Mouse (Mus musculus) hindbrain, embryonic 14.5 days (tissue): ENCODE measurements around the gene Clcnkb. TPM values are rescaled to one million over a fixed set of nuclear protein-coding genes. Genes with fewer than 3 reads are reported as not detected.

Experiments
- ATAC-seq: fragments of 200-750 bp; cut with Nextera tagmentation; 2 replicates; pipeline ENCODE4 v1.8.0; 2017; ENCODE audit warnings: moderate number of reproducible peaks, mild to moderate bottlenecking, moderate TSS enrichment, moderate library complexity; ENCODE audit not compliant: low FRiP score
- DNase-seq: peaks from one replicate; pipeline ENCODE4 v3.0.0-alpha.2; 2015; ENCODE audit warnings: low spot score
- H3K27ac ChIP-seq: fragments of 300-500 bp; sonication (generic); 2 replicates; pipeline ENCODE4 v1.5.1; 2014; ENCODE audit warnings: mild to moderate bottlenecking, moderate library complexity
- H3K27me3 ChIP-seq: fragments of 300-500 bp; sonication (generic); 2 replicates; pipeline ENCODE4 v1.6.1; 2014; ENCODE audit warnings: mild to moderate bottlenecking, low read length, mixed read lengths; ENCODE audit not compliant: control insufficient read depth, insufficient read depth
- H3K36me3 ChIP-seq: fragments of 300-500 bp; sonication (generic); replicated peaks from 2 replicates; pipeline ENCODE4 v1.6.1; 2014; ENCODE audit not compliant: control insufficient read depth, insufficient read depth
- H3K4me1 ChIP-seq: fragments of 300-500 bp; sonication (generic); replicated peaks from 2 replicates; pipeline ENCODE4 v1.6.1; 2014; ENCODE audit warnings: antibody characterized with exemption, low read length, mixed read lengths; ENCODE audit not compliant: control insufficient read depth, insufficient read depth
- H3K4me2 ChIP-seq: fragments of 300-500 bp; sonication (generic); replicated peaks from 2 replicates; pipeline ENCODE4 v1.6.1; 2014; ENCODE audit warnings: mild to moderate bottlenecking, moderate library complexity
- H3K4me3 ChIP-seq: fragments of 300-500 bp; sonication (generic); replicated peaks from 2 replicates; pipeline ENCODE4 v1.5.1; 2014; ENCODE audit warnings: mild to moderate bottlenecking, low read length
- H3K9ac ChIP-seq: fragments of 300-500 bp; sonication (generic); 2 replicates; pipeline ENCODE4 v1.6.1; 2014
- H3K9me3 ChIP-seq: fragments of 300-500 bp; sonication (generic); 2 replicates; pipeline ENCODE4 v1.6.1; 2016; ENCODE audit warnings: low read length; ENCODE audit not compliant: control insufficient read depth
- WGBS: fragments of 180-500 bp; shearing (Covaris S2); extraction: QIAGEN DNeasy Blood & Tissue Kit; methylation state at CpG from one replicate; pipeline ENCODE4 v1.1.7; 2014; 5-methylcytosine and 5-hydroxymethylcytosine counted together
- polyA plus RNA-seq: library from polyadenylated mRNA; unstranded; fragments of >200 nt; fragmentation: Nextera tagmentation; extraction: Ambion mirVana; gene quantifications from 2 replicates; pipeline ENCODE4 v1.2.1, GENCODE M21; 2014

The Clcnkb gene
- polyA plus RNA-seq, 1 experiment from 2014 or later: not detected

DNA sequence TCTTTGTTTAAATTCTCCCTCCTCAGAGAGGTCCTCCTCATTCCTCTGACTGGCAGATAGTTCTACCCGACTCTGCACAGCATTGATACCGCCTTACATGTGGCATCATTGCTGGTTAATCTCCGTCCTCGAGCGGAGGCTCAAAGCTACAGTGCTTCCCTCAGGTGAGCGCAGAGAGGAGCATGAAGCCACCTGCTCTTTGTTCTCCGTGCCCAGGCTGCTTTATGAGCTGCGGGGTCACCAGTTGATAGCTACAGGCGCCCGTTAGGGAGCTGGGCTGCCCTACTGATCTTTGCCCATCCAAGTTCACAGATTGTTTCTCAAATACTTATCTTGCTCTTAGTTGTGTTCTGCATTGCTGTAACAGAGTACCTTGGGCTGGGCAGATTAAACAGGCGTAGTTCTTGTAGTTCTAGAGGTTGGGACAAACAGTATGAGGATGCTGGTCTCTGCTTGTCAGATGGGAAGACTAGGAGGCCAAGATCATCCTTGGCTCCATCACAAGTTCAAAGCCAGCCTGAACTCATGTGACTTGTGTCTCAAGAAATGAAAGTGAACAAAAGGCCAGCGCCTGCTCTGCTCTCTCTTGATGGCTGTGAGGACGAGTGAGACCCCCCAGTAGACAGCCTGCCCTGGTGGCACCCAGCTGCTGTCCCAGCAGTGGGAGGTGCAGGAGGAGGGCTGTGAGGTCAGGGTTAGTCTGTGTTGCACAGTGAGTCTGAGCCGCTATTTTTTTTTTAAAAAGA lies 40.6 kb upstream of the Clcnkb start:
- Histone ChIP-seq H3K9me3 (no peaks in the 10 kb centered on the region), H3K4me3 (no peak overlapping the region), H3K36me3 (peaks cover 39% of the 10 kb centered on the region), H3K27ac (no peak overlapping the region), H3K27me3 (no peaks in the 10 kb centered on the region), H3K4me1 (no peaks in the 10 kb centered on the region), H3K9ac (no peak overlapping the region), H3K4me2 (no peak overlapping the region)
- no peak for ATAC-seq
- 94% methylated on average over 14 of the region's 14 CpGs for WGBS
- DNase-seq: no peak

DNA sequence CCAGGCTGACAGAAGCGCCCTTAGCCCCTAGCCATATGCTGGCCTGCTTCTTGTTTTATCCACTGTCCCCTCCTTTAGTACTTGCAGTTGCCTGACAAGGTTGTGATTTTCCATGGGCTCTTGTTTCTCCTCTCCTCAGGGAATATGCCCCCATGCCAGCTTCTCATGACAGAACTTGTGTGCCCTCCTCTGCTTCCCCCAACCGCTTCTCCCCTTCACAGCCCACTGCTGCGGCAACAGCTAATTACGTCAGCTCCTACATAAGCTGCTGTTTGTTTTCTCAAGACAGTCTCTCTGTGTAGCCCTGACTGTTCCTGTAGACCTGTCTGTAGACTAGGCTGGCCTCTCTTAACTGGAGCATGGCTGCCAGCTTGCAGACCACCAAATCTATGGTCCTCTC lies 39.7 kb upstream of the Clcnkb start:
- no peak for DNase-seq
- no peaks in the 10 kb centered on the region for H3K9me3 ChIP-seq
- no peak overlapping the region for H3K9ac ChIP-seq
- 71% methylated on average over 4 of the region's 4 CpGs for WGBS
- ATAC-seq: no peak
- H3K27me3 ChIP-seq: no peaks in the 10 kb centered on the region
- no peak overlapping the region for H3K4me2 ChIP-seq
- H3K27ac ChIP-seq: no peak overlapping the region
- peaks cover 39% of the 10 kb centered on the region for H3K36me3 ChIP-seq
- no peak overlapping the region for H3K4me3 ChIP-seq
- no peaks in the 10 kb centered on the region for H3K4me1 ChIP-seq

DNA sequence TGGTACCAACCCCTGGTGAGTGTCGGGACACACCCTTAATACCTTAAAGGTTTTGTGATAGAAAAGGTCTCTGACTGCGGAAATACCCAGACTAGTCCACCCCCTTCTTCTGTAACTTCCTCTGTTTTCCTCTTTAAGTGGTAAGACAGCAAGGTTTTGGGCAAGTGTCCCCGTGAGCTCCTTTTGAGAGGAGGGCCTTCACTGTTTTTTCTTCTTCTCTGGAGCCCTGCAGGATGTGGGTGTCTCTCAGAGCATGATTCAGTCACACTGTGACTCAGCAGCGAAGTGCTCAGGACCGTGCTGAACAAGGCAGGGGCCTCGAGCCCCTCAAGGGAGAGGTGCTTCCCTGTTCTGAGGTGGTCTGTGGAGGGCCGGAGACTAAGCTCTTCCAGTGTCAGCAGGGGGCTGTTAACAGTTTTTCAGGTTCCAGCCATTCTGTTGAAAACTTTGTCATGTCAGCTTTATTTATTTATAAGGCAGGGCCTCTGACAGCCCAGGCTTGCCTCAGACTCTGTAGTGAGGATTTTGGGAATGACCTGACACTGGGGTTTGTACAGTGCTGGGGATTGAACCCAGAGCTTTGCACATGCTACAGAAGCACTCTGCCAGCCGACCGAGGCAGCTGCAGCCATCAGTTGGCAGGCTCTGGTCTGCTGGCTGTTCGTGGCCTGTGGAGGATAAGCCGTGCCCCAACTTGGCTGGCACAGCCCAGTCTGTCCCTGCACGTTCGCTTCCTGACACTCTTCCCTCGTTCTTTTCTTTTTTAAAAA lies 39.0 kb upstream of the Clcnkb start:
- ATAC-seq: no peak
- no peaks in the 10 kb centered on the region for H3K9me3 ChIP-seq
- H3K36me3 ChIP-seq: peaks cover 36% of the 10 kb centered on the region
- H3K4me3 ChIP-seq: no peak overlapping the region
- no peaks in the 10 kb centered on the region for H3K27me3 ChIP-seq
- H3K27ac ChIP-seq: no peak overlapping the region
- no peak overlapping the region for H3K4me2 ChIP-seq
- H3K4me1 ChIP-seq: no peaks in the 10 kb centered on the region
- no peak overlapping the region for H3K9ac ChIP-seq
- WGBS: 82% methylated on average over 14 of the region's 14 CpGs
- DNase-seq: no peak

DNA sequence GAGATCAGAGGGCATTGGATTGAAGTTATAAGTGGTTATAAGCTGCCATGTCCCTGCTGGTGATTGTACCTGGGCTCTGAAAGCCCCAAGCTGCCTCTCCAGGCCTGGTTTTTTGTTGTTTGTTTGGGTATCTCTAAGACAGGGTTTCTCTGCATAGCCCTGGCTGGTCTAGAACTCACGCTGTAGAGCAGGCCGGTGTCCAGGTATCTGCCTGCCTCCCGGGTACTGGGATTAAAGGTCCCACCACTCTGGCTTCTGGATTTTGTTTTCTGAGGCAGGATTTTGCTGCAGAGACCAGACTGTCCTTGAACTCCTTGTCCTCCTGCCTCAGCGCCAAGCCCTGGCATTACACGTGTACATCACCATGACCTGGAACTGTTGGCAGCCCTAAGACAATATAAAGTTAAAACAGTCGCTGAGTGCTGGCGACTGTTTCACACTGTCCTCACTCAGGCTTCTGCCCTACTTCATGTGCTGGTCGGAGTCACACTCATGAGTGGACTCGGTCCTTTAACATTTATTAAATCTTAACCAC lies 36.2 kb upstream of the Clcnkb start:
- H3K9me3 ChIP-seq: no peaks in the 10 kb centered on the region
- H3K27ac ChIP-seq: no peak overlapping the region
- no peak overlapping the region for H3K9ac ChIP-seq
- no peak overlapping the region for H3K4me3 ChIP-seq
- peaks cover 59% of the 10 kb centered on the region for H3K36me3 ChIP-seq
- ATAC-seq (no peak), DNase-seq (no peak)
- WGBS: 94% methylated on average over 9 of the region's 9 CpGs
- no peaks in the 10 kb centered on the region for H3K27me3 ChIP-seq
- H3K4me1 ChIP-seq: no peaks in the 10 kb centered on the region
- H3K4me2 ChIP-seq: no peak overlapping the region

- Histone ChIP-seq H3K36me3 (peaks cover 60% of the 10 kb centered on the region), H3K4me2 (no peak overlapping the region), H3K4me1 (no peaks in the 10 kb centered on the region), H3K27me3 (no peaks in the 10 kb centered on the region), H3K9me3 (no peaks in the 10 kb centered on the region), H3K4me3 (no peak overlapping the region), H3K27ac (no peak overlapping the region), H3K9ac (no peak overlapping the region)
- 91% methylated on average over 2 of the region's 2 CpGs for WGBS
- ATAC-seq: no peak
- no peak for DNase-seq
These were observed 35.4 kb upstream of the Clcnkb start for GRCm38 (mm10) chr4:141451251-141451650.

DNA sequence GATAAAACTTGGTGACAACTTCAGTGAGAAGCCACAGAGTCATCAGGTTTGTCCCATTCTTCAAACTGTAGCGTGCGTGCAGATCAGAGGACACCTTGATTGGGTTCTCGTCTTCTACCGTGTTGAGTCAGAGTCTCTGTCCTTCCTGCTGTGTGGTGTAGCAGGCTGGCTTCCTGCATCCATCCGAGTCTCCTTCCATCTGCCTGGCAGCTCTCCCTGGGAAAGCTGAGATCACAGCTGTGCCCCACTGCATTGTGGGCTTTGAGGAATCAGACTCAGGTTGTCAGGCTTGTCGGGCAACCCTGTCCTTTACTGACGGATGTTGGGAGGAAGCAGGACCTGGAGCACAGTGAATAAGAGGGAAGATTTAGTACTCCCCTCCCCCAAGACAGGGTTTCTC lies 30.4 kb upstream of the Clcnkb start:
- H3K27ac ChIP-seq: no peak overlapping the region
- no peak for DNase-seq
- no peak overlapping the region for H3K9ac ChIP-seq
- no peak overlapping the region; the same call in 1 of the 2 replicates for H3K4me2 ChIP-seq
- no peaks in the 10 kb centered on the region for H3K9me3 ChIP-seq
- 80% methylated on average over 7 of the region's 7 CpGs for WGBS
- no peak for ATAC-seq
- H3K36me3 ChIP-seq: peaks cover 31% of the 10 kb centered on the region
- H3K4me1 ChIP-seq: peaks cover 7% of the 10 kb centered on the region
- no peak overlapping the region for H3K4me3 ChIP-seq
- no peaks in the 10 kb centered on the region for H3K27me3 ChIP-seq

DNA sequence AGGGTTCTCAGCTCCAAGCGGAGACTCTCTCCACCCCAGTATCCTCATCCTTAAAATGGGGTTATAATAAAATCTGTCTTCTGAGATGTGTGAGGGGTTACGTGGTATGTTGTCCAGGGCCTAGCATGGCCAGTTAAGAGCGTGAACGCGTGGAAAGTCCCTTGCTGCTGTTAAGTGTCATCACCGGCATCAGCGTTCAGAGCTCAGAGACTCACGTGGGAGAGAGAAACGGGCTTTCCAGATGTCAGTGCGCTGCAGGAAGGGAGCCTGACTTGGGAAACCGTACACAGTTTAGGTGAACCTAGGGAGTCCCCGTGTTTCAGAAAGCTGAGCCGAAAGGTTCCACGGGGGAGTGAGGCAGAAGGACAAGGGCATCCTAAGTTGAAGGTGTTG lies 29.5 kb upstream of the Clcnkb start:
- DNase-seq (no peak), ATAC-seq (no peak)
- peak overlapping the region; percentile 95 for H3K9ac ChIP-seq
- peak overlapping the region; percentile 92 for H3K4me3 ChIP-seq
- H3K27me3 ChIP-seq: no peaks in the 10 kb centered on the region
- 15% methylated on average over 14 of the region's 14 CpGs for WGBS
- peak overlapping the region; percentile 61 for H3K4me2 ChIP-seq
- peak overlapping the region; percentile 83 for H3K27ac ChIP-seq
- H3K9me3 ChIP-seq: no peaks in the 10 kb centered on the region
- peaks cover 7% of the 10 kb centered on the region for H3K4me1 ChIP-seq
- H3K36me3 ChIP-seq: peaks cover 31% of the 10 kb centered on the region

- peak within 1 kb of the TSS; percentile 92 for H3K4me3 ChIP-seq
- peak within 1 kb of the TSS; percentile 61 for H3K4me2 ChIP-seq
- ATAC-seq (peak; percentile 94), DNase-seq (peak; percentile 94)
- H3K27ac ChIP-seq: peak within 1 kb of the TSS; percentile 83
- peaks cover 28% of the 10 kb centered on the region for H3K36me3 ChIP-seq
- H3K9me3 ChIP-seq: no peaks in the 10 kb centered on the region
- peak within 1 kb of the TSS; percentile 95 for H3K9ac ChIP-seq
- under 1% methylated on average over 68 of the region's 102 CpGs for WGBS
- no peaks in the 10 kb centered on the region for H3K27me3 ChIP-seq
- peaks cover 7% of the 10 kb centered on the region for H3K4me1 ChIP-seq
These were observed 28.9 kb upstream of the Clcnkb start, which contains the start of gene Zbtb17 for GRCm38 (mm10) chr4:141444451-141445327. TSS of gene Zbtb17 (plus strand) at chr4:141444654.
